In the genomic region with DNA sequence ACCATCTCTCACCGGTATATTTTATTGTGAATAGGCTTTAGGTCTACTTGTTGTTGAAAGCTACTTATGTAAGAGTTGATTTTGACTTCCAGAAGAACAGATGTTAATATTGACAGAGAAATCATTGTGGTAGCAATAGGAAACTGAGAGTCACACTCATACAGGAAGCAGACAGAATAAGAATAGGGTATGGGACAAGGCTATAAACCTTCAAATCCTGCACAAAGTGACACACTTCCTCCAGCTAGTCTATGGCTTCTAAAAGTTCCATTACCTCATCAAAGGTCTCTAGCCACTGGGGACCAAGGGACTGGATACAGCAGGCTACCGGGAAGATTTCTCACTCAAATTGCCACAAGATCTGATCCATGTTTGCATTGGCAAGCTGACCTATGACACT, we compare ENCODE assay signal across 22 mouse cellular contexts.
"Had no signal": no experiment of that assay in that cellular context is flagged by ENCODE, and none has a peak within 500 bp of the region (broad histone marks: within the 10 kb centered on the region; RNA-seq: fewer than 3 reads in every experiment).

No protein-coding gene starts in this region.

- ATAC-seq: hindbrain, embryonic 16.5 days; hindbrain, postnatal 0 days; inflammation-experienced regulatory T-cells, adult 6 months; intestine, embryonic 15.5 days; intestine, embryonic 16.5 days; intestine, postnatal 0 days had no signal

- DNase-seq: heart, postnatal 10 days; heart, postnatal 14 days; heart, postnatal 36 days; heart, postnatal 4 days; kidney, adult 11 months; kidney, adult 18-20 months; kidney, adult 2 months; kidney, adult 8-10 months; kidney, adult 9 months; kidney, postnatal 10 days; kidney, postnatal 14 days; kidney, postnatal 25 days; kidney, postnatal 36 days; kidney, postnatal 4 days; layer of hippocampus, adult 9-11 months; layer of hippocampus, postnatal 36 days had no signal
